Mouse (Mus musculus) layer of hippocampus, adult 18-20 months (tissue): ENCODE data around the gene Cacna1f. TPM values are rescaled to one million over a fixed set of nuclear protein-coding genes. Genes with fewer than 3 reads are reported as not detected.

ENCODE experiments used
- DNase-seq, 2 experiments: peaks; one replicate each; pipeline ENCODE4 v3.0.0; 2022; ENCODE audit warnings: low spot score in 2 of 2
- total RNA-seq, 2 experiments: library from RNA; stranded (reverse); gene quantifications; 2 replicates each; pipeline ENCODE4 v1.2.3; 2021

The Cacna1f gene
- total RNA-seq, 2 experiments from 2014 or later = not detected

DNA sequence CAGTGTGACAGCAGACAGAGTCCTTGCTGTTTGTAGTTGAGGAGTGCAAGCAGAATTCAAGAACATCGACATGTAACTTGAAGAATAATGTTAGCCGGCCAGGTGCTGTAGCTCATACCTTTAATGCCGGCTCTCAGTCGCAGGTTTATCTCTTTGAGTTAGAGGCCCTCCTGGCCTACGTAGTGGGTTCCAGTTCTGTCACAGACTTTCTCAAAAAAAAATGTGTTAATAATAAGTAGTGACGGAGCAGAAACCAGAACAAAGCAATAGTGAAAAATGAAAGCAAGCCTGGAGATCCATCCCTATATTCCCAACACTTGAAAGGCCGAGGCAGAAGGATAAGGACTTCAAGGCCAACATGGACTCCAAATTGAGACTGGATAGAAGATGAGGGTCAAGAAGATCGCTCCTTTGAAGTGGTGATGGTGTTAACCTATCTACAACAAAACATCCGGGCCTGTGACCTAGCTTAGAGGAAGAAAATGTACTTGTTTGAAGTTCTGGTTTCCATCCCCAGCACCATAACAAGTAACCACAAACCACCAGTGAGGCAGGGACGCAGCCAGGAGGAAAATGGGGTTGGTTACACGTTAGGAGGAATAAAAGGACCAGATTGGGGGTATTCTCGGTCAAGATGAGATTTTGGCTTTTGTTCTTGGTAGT, 11.1 kb downstream of the Cacna1f start:
- DNase-seq = no peak

DNA sequence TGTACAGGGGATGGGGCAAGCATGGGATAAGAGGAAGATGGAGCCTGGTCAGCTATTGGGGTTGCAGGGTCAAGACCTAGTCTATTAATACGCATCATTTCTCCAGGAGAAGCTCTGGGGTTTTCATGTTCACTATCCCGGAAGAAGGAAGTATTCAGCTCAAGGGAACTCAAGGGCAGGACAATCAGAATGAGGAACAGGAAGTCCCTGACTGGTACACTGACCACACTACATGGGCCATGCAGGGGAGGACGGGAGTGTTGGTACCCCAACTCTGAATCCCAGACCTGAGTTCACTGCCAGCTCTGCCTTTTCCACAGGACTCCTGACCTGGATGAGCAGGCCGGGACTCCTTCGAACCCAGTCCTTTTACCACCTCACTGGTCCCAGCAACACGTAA, 25.7 kb downstream of the Cacna1f start:
- no peak for DNase-seq

GRCm38 (mm10) chrX:7635101-7635500, 28.2 kb downstream of the Cacna1f start:
- peak in 1 of 2 experiments; percentile 28 for DNase-seq

DNA sequence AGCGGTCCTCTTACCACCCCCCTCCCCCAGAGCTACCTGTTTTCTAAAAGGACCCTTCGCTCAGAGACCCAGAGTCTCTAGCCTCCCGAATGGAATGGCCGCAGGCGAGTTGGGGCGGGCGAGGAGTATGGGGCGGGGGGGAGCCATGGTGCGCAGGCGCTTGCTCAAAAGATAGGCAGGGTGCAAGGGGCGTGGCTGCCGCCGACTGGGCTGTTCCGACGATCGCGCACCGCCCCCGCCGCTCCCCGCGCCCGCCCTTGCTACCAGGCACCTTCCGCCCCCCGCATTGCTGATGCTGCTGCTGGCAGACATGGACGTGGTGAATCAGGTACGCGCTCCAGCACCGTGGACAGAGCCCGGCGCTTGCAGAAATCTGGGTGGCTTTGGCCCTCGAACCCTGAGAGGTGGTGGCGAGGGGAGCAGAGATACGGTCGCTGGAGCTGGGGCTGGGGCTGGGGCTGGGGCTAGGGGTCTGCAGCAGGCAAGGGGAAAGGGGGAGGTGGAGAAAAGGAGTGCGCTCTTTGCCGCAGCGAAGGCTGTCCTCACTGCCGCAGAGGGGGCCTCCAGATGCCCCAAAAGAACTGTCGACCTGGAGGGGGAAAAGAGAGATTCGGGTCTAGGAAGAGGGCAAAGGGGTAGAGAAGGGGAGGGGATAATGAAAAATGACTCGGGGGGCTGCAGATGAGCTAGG, 31.7 kb downstream of the Cacna1f start, which contains the start of gene Syp:
Gene Syp (plus strand): TSS at position 71 of the 691 bp plus-strand sequence.
- peak; percentile 78 to 92 for DNase-seq

- DNase-seq = peak in 1 of 2 experiments; percentile 49
Measured at GRCm38 (mm10) chrX:7639536-7640325, 32.8 kb downstream of the Cacna1f start.

- DNase-seq = no peak
Measured at GRCm38 (mm10) chrX:7640785-7641184, 33.9 kb downstream of the Cacna1f start.

- DNase-seq = peak; percentile 48 to 87
Measured at GRCm38 (mm10) chrX:7645349-7645748, 38.5 kb downstream of the Cacna1f start.

DNA sequence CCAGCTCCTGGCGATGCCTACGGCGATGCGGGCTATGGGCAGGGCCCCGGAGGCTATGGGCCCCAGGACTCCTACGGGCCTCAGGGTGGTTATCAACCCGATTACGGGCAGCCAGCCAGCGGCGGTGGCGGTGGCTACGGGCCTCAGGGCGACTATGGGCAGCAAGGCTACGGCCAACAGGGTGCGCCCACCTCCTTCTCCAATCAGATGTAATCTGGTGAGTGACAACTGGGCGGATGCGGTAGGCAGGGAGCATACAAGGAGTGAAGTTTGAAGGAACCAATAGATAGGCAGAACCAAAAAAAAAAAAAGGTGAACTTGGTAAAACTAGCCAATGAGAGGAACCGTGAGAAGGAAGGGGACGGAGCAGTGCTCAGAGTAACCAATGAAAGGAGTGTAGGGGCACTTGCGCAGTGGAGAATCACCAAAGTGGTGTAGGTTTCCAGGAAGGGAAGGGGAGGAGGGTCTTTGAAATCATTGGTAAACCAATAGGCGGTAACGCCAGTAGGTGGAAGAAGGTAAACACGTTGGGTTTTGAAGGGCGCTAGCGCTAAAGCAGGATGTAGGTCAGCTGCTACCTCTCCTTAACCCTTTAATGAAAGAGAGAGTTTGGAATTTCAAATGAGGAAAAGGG, 41.9 kb downstream of the Cacna1f start:
- peak in 1 of 2 experiments; percentile 71 for DNase-seq

DNA sequence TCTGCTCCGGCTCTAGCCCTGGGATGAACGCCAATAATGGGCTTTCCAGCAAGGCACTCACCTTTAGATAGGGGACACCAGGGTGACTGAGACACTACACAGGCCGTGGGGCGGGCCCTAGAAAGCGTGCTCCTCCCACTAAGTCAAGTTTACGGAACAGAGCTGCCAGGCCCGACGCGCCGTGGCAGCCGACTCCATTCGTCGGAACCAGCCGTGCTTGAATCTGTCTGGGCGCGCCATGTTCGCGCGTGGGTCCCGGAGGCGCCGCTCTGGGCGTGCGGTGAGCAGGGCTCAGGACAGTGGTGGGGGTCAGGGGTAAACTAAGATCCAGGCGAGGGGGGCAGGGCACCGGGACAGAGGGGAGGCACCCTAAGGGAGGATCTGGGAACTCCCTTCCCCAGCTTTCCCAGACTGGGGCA, 50.3 kb downstream of the Cacna1f start, which contains the start of gene Prickle3:
Gene Prickle3 (plus strand): TSS at position 40 of the 419 bp plus-strand sequence.
- no peak for DNase-seq

DNA sequence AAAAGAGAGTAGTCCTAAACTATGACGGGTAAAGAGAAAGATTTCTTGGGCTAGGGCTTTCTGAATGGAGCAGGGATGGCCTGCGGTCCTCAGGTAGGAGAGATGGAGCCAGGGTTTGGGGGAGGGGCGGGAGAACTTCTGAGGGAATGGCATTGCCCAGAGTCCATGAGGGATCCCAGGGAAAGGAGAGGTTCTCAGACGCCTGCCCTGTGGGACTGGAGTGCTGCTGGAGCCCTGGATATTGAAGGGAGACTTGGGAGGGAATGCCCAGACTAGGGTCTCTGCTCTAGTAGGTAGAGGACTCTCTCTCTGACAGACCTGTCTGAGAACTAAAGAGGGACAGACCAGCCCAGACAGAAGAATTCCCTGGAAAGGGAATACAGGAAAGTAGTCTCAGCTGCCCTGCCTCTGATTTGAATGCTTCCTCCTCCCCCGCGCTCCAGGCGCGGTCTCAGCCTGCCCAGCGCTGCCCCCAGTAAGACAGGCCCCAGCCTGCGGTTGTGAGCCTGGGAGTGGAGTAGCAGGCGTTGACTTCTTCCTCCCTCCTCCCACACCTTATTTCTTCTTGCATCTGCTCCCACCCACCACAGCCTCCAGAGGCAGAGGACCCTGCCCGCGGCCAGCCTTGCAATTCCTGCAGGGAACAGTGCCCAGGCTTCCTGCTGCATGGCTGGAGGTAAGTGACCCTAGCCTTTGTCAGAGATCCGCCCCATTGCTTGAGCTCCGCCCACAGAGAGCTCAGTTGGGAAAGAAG, 51.3 kb downstream of the Cacna1f start:
- no peak for DNase-seq

- DNase-seq = no peak
Measured at GRCm38 (mm10) chrX:7658785-7659589, 52.1 kb downstream of the Cacna1f start.

DNA sequence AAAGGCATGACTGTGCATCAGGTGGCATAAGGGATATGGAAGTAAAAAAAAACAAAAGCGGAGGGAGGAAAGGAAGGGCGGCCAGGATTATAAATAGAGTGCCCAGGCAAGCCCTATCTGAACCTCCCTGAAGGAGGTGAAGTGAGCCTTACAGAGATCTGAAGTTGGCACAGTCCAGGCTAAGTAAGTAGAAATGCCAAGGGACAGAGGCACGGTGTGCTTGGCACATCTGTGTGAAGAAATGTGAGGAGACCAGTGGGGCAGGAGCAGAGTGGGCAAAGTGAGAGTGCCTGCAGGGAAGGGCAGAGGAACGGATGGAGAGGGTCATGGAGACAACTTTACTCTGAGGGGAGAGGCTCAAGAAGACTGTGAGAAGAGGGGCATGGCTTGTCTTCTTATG, 54.2 kb downstream of the Cacna1f start:
- DNase-seq = no peak

GRCm38 (mm10) chrX:7662936-7663335, 56.1 kb downstream of the Cacna1f start:
- no peak for DNase-seq

- no peak for DNase-seq
Measured at GRCm38 (mm10) chrX:7664791-7665190, 57.9 kb downstream of the Cacna1f start.

GRCm38 (mm10) chrX:7665739-7666502, 59.0 kb downstream of the Cacna1f start:
- no peak for DNase-seq

DNA sequence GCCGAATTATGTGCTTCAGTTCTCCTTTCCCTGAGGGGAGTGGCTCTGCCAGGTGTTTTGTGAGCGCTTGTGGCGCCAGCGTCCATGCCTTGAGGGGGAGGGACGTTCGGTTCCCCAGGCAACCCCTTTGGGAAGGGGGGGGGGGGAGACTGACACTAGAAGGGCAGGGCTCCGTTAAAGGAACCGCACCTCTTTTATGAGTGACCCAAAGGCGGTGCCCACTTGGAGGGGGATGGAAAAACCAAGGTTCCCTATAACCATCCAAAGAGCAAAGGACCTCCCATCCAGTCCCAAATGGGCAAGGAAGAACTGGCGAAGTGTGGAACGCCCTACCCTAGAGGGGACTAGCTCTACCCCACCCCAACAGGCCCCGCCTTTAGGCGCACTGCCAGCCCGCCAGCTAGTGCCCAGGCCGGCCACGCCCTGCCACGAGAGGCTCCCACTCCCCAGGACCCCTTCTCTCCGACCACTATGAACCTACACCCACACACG, 63.6 kb downstream of the Cacna1f start:
- no peak for DNase-seq

DNA sequence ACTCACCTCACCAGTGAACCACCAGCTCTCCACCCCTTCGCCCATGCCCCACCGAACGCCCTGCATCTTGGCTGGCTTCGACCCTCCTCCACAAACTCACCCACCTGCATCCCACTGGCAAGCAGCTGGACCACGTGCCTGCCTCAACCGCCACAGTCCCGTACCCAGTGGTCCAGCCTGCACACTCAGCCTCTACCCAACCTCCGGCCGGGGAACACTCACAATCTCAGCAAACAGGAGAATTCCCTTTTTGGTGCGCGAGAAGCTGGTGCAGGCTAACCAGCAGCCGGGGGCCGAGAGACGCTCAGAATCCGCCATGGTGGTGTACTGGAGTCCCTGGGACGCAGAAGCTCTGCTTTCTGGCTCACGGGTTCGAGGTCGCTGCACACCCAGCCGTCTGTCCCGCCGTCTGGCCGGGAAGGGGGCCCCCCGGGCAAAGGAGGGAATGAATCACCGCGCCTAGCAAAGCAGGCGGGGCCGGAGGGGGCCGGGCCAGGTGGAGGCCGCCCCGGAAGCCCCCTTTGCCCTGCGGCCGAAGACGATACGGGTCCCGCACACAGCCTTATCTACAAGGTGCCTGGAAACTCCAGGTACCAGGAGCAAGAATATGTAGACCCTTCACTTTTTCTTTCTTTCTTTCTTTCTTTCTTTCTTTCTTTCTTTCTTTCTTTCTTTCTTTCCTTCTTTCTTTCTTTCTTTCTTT, 64.2 kb downstream of the Cacna1f start, which contains the start of gene Plp2:
Gene Plp2 (minus strand): TSS at position 470 of the 703 bp plus-strand sequence.
- DNase-seq = no peak

DNA sequence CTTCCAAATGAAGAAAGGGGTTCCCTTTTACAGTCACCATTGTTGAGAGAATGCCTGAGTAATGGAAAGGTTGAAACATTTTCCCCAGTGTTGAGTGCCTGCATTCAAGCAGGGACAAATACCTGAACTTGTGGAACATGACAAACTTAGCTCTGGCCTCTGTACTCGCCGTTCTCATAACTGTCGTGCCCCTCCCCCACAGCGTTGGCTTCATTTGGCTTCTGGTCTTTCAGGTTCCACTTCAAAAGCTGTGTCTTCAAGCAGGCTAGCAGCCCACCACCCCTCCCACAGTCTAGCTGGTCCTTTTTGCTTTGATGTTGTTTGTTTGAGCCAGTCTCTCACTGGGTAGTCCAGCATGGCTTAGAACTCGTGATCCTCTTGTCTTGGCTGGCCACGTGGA, 65.9 kb downstream of the Cacna1f start:
- no peak for DNase-seq
